ENCODE assay signal across 17 mouse cellular contexts in genomic region chr3:145619621-145620365, GRCm38 (mm10). TPM values are rescaled to one million over a fixed set of nuclear protein-coding genes. Genes with fewer than 3 reads are reported as not detected.
"Had no signal": no experiment of that assay in that cellular context is flagged by ENCODE, and none has a peak within 500 bp of the region (broad histone marks: within the 10 kb centered on the region; RNA-seq: fewer than 3 reads in every experiment).

No protein-coding gene starts in this region.

- H3K36me3 ChIP-seq: midbrain, embryonic 13.5 days; midbrain, embryonic 15.5 days; neural tube, embryonic 12.5 days; stomach, embryonic 15.5 days had no signal

- H3K4me1 ChIP-seq: stomach, embryonic 15.5 days had no signal

- H3K27me3 ChIP-seq: megakaryocyte, embryonic 14.5 days; midbrain, embryonic 13.5 days; midbrain, embryonic 15.5 days; neural tube, embryonic 12.5 days; stomach, embryonic 15.5 days had no signal

- H3K4me3 ChIP-seq: megakaryocyte, embryonic 14.5 days; midbrain, embryonic 13.5 days; midbrain, embryonic 15.5 days; neural tube, embryonic 12.5 days; stomach, embryonic 15.5 days had no signal

- DNase-seq: lung, adult 18-20 months; lung, embryonic 14.5 days; lung, postnatal 10 days; lung, postnatal 4 days; right cerebral cortex, postnatal 14 days; thymus, adult 2 months; thymus, postnatal 25 days; thymus, postnatal 4 days had no signal

- H3K9ac ChIP-seq: lung, embryonic 14.5 days; midbrain, embryonic 13.5 days; midbrain, embryonic 15.5 days; neural tube, embryonic 12.5 days; stomach, embryonic 15.5 days had no signal

- H3K9me3 ChIP-seq: midbrain, embryonic 13.5 days; midbrain, embryonic 15.5 days; neural tube, embryonic 12.5 days; stomach, embryonic 15.5 days had no signal

- ATAC-seq: midbrain, embryonic 13.5 days; midbrain, embryonic 15.5 days had no signal

- H3K4me2 ChIP-seq: lung, embryonic 14.5 days; midbrain, embryonic 11.5 days; midbrain, embryonic 13.5 days; midbrain, embryonic 15.5 days; neural tube, embryonic 12.5 days; stomach, embryonic 15.5 days had no signal

- H3K27ac ChIP-seq: midbrain, embryonic 13.5 days; midbrain, embryonic 15.5 days; neural tube, embryonic 12.5 days; stomach, embryonic 15.5 days; stomach, postnatal 0 days had no signal

RNA-seq across cellular contexts. Expression of gene Ccn1, which starts 30.0 kb away (rescaled TPM):
- total RNA-seq: monocyte, adult 5-6 weeks; neutrophil, adult 5-6 weeks had no signal
